Mouse (Mus musculus) ES-Bruce4 (cell line): ENCODE data around the gene Cep63. TPM values are rescaled to one million over a fixed set of nuclear protein-coding genes. Genes with fewer than 3 reads are reported as not detected.
A peak's percentile ranks its signal among the peaks of the same experiment; 100 is the strongest.

Experiments used
- H3K27ac ChIP-seq: 2 replicates; pipeline ENCODE4 v1.5.1; 2012; ENCODE audit warnings: low read length, inconsistent platforms; ENCODE audit not compliant: insufficient read depth
- H3K27me3 ChIP-seq: 2 replicates; pipeline ENCODE4 v1.6.1; 2012; ENCODE audit warnings: mild to moderate bottlenecking, low read length, inconsistent platforms; ENCODE audit not compliant: control insufficient read depth, poor library complexity, insufficient read depth, severe bottlenecking
- H3K36me3 ChIP-seq: 2 replicates; pipeline ENCODE4 v1.6.1; 2012; ENCODE audit warnings: inconsistent platforms, mild to moderate bottlenecking, low read length, moderate library complexity; ENCODE audit not compliant: control insufficient read depth, poor library complexity, insufficient read depth, severe bottlenecking
- H3K4me1 ChIP-seq: one replicate; pipeline ENCODE4 v1.8.1; 2011; ENCODE audit warnings: low read length; ENCODE audit not compliant: control insufficient read depth, insufficient read depth
- H3K4me3 ChIP-seq: 2 replicates; pipeline ENCODE4 v1.5.1; 2011; ENCODE audit warnings: low read depth, mild to moderate bottlenecking, low read length
- H3K9ac ChIP-seq: 2 replicates; pipeline ENCODE4 v1.6.1; 2012; ENCODE audit warnings: low read depth, mild to moderate bottlenecking, inconsistent platforms; ENCODE audit not compliant: poor library complexity, severe bottlenecking
- H3K9me3 ChIP-seq: replicated peaks from 2 replicates; pipeline ENCODE4 v1.6.1; 2012; ENCODE audit warnings: mild to moderate bottlenecking, low read length, inconsistent platforms; ENCODE audit not compliant: control insufficient read depth, poor library complexity, insufficient read depth, severe bottlenecking
- CTCF ChIP-seq: IDR thresholded peaks from one replicate; pipeline ENCODE4 v1.8.1; 2011; ENCODE audit warnings: low read depth, low read length
- EP300 ChIP-seq: IDR thresholded peaks from 2 replicates; pipeline ENCODE4 v1.6.1; 2011; ENCODE audit warnings: low read depth, low read length; ENCODE audit not compliant: insufficient read depth
- POLR2A ChIP-seq: IDR thresholded peaks from one replicate; pipeline ENCODE4 v1.8.1; 2011; ENCODE audit warnings: low read length; ENCODE audit not compliant: insufficient read depth
- polyA plus RNA-seq: library from polyadenylated mRNA; stranded (reverse); fragments of >200 nt; gene quantifications from 2 replicates; pipeline ENCODE4 v1.2.4, GENCODE M21; 2011; ENCODE audit warnings: low read depth; ENCODE audit not compliant: missing spikeins, insufficient read depth, insufficient read length

Gene Cep63
- polyA plus RNA-seq, 1 experiment: 20.9 TPM

- no peak overlapping the region for H3K4me3 ChIP-seq
Measured at GRCm38 (mm10) chr9:102546256-102547027, 79.9 kb downstream of the Cep63 start.

DNA sequence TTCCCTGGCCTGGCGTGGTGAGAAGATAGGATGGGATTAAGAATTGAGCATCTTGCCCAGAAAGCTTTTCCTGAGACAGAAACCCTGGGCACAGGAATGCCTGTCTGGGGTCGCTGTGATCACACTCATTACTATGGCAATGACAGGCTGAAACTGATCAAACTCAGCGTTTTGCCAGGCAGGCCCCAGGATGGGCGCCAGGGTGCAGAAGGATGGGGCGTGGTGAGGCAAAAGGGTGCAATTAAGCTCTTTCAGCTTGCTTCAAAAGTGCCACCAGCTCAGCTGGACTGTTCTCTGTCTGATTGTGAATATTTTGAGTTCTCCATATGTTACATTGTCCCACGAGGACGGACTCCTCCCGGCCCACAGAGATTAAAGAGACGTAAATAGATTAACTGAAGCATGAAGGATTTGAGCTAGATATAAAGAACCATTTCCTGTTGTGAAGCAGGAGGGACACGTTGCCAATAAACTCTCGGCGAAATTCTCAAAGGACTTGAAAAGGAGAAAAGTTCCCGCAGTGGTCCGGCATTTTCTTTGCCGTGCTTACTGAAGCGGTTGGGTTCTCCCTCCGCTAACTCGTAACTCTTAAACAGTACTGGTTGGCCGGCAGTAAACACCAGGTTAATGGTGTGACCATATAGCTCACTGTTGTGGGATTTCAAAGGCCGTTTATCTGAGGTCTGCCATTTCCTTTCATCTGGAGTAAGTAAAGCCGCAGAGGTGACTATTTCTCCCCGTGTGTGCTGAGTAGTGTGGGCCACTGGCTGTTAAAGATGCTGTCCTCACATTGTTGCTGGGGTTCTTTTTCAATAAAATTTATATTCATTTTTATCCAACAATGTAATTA is 80.7 kb downstream of the Cep63 start:
- Histone ChIP-seq H3K36me3 (no peaks in the 10 kb centered on the region), H3K4me3 (no peak overlapping the region), H3K4me1 (no peaks in the 10 kb centered on the region), H3K9me3 (no peaks in the 10 kb centered on the region), H3K27ac (no peak overlapping the region), H3K27me3 (no peaks in the 10 kb centered on the region), H3K9ac (no peak overlapping the region)
- TF ChIP-seq CTCF (no peak), POLR2A (no peak), EP300 (no peak)

More at GRCm38 (mm10) chr9:102546256-102547027, 79.9 kb downstream of the Cep63 start:
- no peaks in the 10 kb centered on the region for H3K36me3 ChIP-seq
- H3K4me1 ChIP-seq: no peaks in the 10 kb centered on the region
- H3K9me3 ChIP-seq: no peaks in the 10 kb centered on the region
- TF ChIP-seq POLR2A (no peak), EP300 (no peak), CTCF (no peak)
- no peak overlapping the region for H3K9ac ChIP-seq
- no peak overlapping the region for H3K27ac ChIP-seq
- H3K27me3 ChIP-seq: no peaks in the 10 kb centered on the region

GRCm38 (mm10) chr9:102544773-102545366 is 81.5 kb downstream of the Cep63 start:
- Histone ChIP-seq H3K27me3 (no peaks in the 10 kb centered on the region), H3K4me3 (peak overlapping the region; percentile 37), H3K9ac (no peak overlapping the region), H3K4me1 (no peaks in the 10 kb centered on the region), H3K36me3 (no peaks in the 10 kb centered on the region), H3K27ac (no peak overlapping the region), H3K9me3 (no peaks in the 10 kb centered on the region)
- TF ChIP-seq CTCF (peak; percentile 77), EP300 (no peak), POLR2A (no peak)

DNA sequence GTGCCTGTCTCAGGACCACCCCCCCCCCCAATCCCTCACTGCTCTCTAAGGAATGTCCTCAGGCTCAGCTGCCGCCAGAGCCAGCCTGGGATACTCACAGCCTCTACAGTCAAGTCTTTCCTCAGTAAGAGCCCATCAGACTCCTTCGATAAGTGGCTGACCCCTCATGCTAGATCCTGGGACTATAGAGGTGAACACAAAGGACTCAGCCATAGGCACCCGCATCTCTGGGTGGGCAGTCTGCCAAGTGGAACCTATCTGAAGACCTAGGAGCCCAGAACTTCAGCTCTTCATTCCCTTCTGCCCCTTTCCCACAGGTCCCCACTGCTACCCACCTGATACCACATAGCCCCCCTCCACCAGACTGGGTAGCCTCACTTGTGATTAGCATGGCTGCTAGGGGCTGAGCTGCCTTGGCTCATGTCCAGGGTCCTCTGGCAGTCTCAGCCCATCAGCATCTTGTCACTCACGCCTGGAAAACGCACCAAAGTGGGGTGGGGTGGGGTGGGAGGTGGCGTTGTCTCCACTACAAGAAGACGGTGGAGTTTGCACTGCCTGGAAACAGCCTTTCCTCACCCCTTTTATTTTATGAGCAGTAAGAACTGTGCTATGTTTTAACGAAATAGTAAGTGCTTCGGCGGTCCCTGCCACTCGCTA is 82.1 kb downstream of the Cep63 start:
- no peaks in the 10 kb centered on the region for H3K36me3 ChIP-seq
- H3K9me3 ChIP-seq: no peaks in the 10 kb centered on the region
- TF ChIP-seq EP300 (no peak), CTCF (no peak)
- H3K9ac ChIP-seq: no peak overlapping the region
- H3K27me3 ChIP-seq: no peaks in the 10 kb centered on the region
- H3K4me1 ChIP-seq: no peaks in the 10 kb centered on the region
- no peak overlapping the region for H3K4me3 ChIP-seq
- no peak overlapping the region for H3K27ac ChIP-seq

- Histone ChIP-seq H3K36me3 (no peaks in the 10 kb centered on the region), H3K27me3 (no peaks in the 10 kb centered on the region), H3K27ac (no peak overlapping the region), H3K4me3 (no peak overlapping the region), H3K4me1 (no peaks in the 10 kb centered on the region), H3K9ac (no peak overlapping the region), H3K9me3 (no peaks in the 10 kb centered on the region)
- TF ChIP-seq POLR2A (no peak), CTCF (no peak), EP300 (no peak)
Measured at GRCm38 (mm10) chr9:102543761-102544115, 82.6 kb downstream of the Cep63 start.
